Mouse (Mus musculus) hindbrain, embryonic 14.5 days (tissue): ENCODE measurements around the gene Tmem59l. TPM values are rescaled to one million over a fixed set of nuclear protein-coding genes. Genes with fewer than 3 reads are reported as not detected.

Source experiments
- ATAC-seq: fragments of 200-750 bp; cut with Nextera tagmentation; 2 replicates; pipeline ENCODE4 v1.8.0; 2017; ENCODE audit warnings: moderate number of reproducible peaks, mild to moderate bottlenecking, moderate TSS enrichment, moderate library complexity; ENCODE audit not compliant: low FRiP score
- DNase-seq: peaks from one replicate; pipeline ENCODE4 v3.0.0-alpha.2; 2015; ENCODE audit warnings: low spot score
- H3K27ac ChIP-seq: fragments of 300-500 bp; sonication (generic); 2 replicates; pipeline ENCODE4 v1.5.1; 2014; ENCODE audit warnings: mild to moderate bottlenecking, moderate library complexity
- H3K27me3 ChIP-seq: fragments of 300-500 bp; sonication (generic); 2 replicates; pipeline ENCODE4 v1.6.1; 2014; ENCODE audit warnings: mild to moderate bottlenecking, low read length, mixed read lengths; ENCODE audit not compliant: control insufficient read depth, insufficient read depth
- H3K36me3 ChIP-seq: fragments of 300-500 bp; sonication (generic); replicated peaks from 2 replicates; pipeline ENCODE4 v1.6.1; 2014; ENCODE audit not compliant: control insufficient read depth, insufficient read depth
- H3K4me1 ChIP-seq: fragments of 300-500 bp; sonication (generic); replicated peaks from 2 replicates; pipeline ENCODE4 v1.6.1; 2014; ENCODE audit warnings: antibody characterized with exemption, low read length, mixed read lengths; ENCODE audit not compliant: control insufficient read depth, insufficient read depth
- H3K4me2 ChIP-seq: fragments of 300-500 bp; sonication (generic); replicated peaks from 2 replicates; pipeline ENCODE4 v1.6.1; 2014; ENCODE audit warnings: mild to moderate bottlenecking, moderate library complexity
- H3K4me3 ChIP-seq: fragments of 300-500 bp; sonication (generic); replicated peaks from 2 replicates; pipeline ENCODE4 v1.5.1; 2014; ENCODE audit warnings: mild to moderate bottlenecking, low read length
- H3K9ac ChIP-seq: fragments of 300-500 bp; sonication (generic); 2 replicates; pipeline ENCODE4 v1.6.1; 2014
- H3K9me3 ChIP-seq: fragments of 300-500 bp; sonication (generic); 2 replicates; pipeline ENCODE4 v1.6.1; 2016; ENCODE audit warnings: low read length; ENCODE audit not compliant: control insufficient read depth
- WGBS: fragments of 180-500 bp; shearing (Covaris S2); extraction: QIAGEN DNeasy Blood & Tissue Kit; methylation state at CpG from one replicate; pipeline ENCODE4 v1.1.7; 2014; 5-methylcytosine and 5-hydroxymethylcytosine counted together
- polyA plus RNA-seq: library from polyadenylated mRNA; unstranded; fragments of >200 nt; fragmentation: Nextera tagmentation; extraction: Ambion mirVana; gene quantifications from 2 replicates; pipeline ENCODE4 v1.2.1, GENCODE M21; 2014

Gene Tmem59l
- polyA plus RNA-seq, 1 experiment from 2014 or later: 143 TPM

GRCm38 (mm10) chr8:70477269-70477982 is 9.7 kb downstream of the Tmem59l start:
- ATAC-seq (peak; percentile 18), DNase-seq (no peak)
- Histone ChIP-seq H3K9me3 (no peaks in the 10 kb centered on the region), H3K4me3 (peak overlapping the region; percentile 62), H3K4me2 (peak overlapping the region; percentile 92), H3K36me3 (no peaks in the 10 kb centered on the region), H3K27ac (no peak overlapping the region), H3K4me1 (peaks cover 15% of the 10 kb centered on the region), H3K9ac (no peak overlapping the region), H3K27me3 (peaks cover 21% of the 10 kb centered on the region; the same call in 1 of the 2 replicates)
- under 1% methylated on average over 21 of the region's 21 CpGs for WGBS

- Histone ChIP-seq H3K27ac (no peak within 1 kb of the TSS), H3K4me2 (peak within 1 kb of the TSS; percentile 92), H3K9ac (peak within 1 kb of the TSS; percentile 82), H3K36me3 (no peaks in the 10 kb centered on the region), H3K4me1 (peaks cover 15% of the 10 kb centered on the region), H3K9me3 (no peaks in the 10 kb centered on the region), H3K27me3 (peaks cover 12% of the 10 kb centered on the region; the same call in 1 of the 2 replicates), H3K4me3 (peak within 1 kb of the TSS; percentile 62)
- peak; percentile 89 for DNase-seq
- WGBS: under 1% methylated on average over 53 of the region's 53 CpGs
- peak; percentile 91 for ATAC-seq
Observed at GRCm38 (mm10) chr8:70476333-70477268, 10.6 kb downstream of the Tmem59l start, which contains the start of gene Klhl26. Klhl26 (minus strand) TSS chr8:70476968.

GRCm38 (mm10) chr8:70471856-70472255 is 15.3 kb downstream of the Tmem59l start:
- Histone ChIP-seq H3K9ac (no peak overlapping the region), H3K4me2 (no peak overlapping the region), H3K27me3 (no peaks in the 10 kb centered on the region), H3K27ac (no peak overlapping the region), H3K4me3 (no peak overlapping the region), H3K4me1 (peaks cover 26% of the 10 kb centered on the region), H3K36me3 (no peaks in the 10 kb centered on the region), H3K9me3 (no peaks in the 10 kb centered on the region)
- WGBS: 95% methylated on average over 7 of the region's 7 CpGs
- DNase-seq: no peak
- ATAC-seq: no peak

GRCm38 (mm10) chr8:70469938-70470337 is 17.2 kb downstream of the Tmem59l start:
- DNase-seq: no peak
- Histone ChIP-seq H3K27ac (no peak overlapping the region), H3K36me3 (no peaks in the 10 kb centered on the region), H3K9me3 (no peaks in the 10 kb centered on the region), H3K27me3 (no peaks in the 10 kb centered on the region), H3K4me3 (no peak overlapping the region), H3K4me1 (peaks cover 12% of the 10 kb centered on the region; the same call in 1 of the 2 replicates), H3K9ac (no peak overlapping the region), H3K4me2 (no peak overlapping the region)
- no peak for ATAC-seq
- 54% methylated on average over 2 of the region's 2 CpGs for WGBS

GRCm38 (mm10) chr8:70469295-70469916 is 17.8 kb downstream of the Tmem59l start:
- Histone ChIP-seq H3K4me3 (no peak overlapping the region), H3K9ac (no peak overlapping the region), H3K9me3 (no peaks in the 10 kb centered on the region), H3K27ac (no peak overlapping the region), H3K27me3 (no peaks in the 10 kb centered on the region), H3K36me3 (no peaks in the 10 kb centered on the region), H3K4me2 (no peak overlapping the region), H3K4me1 (peaks cover 12% of the 10 kb centered on the region; the same call in 1 of the 2 replicates)
- ATAC-seq (peak; percentile 29; the same call in 1 of the 2 replicates), DNase-seq (no peak)
- 45% methylated on average over 10 of the region's 10 CpGs for WGBS

- no peak for ATAC-seq
- Histone ChIP-seq H3K4me2 (no peak overlapping the region), H3K36me3 (no peaks in the 10 kb centered on the region), H3K27me3 (no peaks in the 10 kb centered on the region), H3K4me3 (no peak overlapping the region), H3K27ac (no peak overlapping the region), H3K9ac (no peak overlapping the region), H3K9me3 (no peaks in the 10 kb centered on the region), H3K4me1 (peaks cover 12% of the 10 kb centered on the region; the same call in 1 of the 2 replicates)
- DNase-seq: no peak
- 94% methylated on average over 4 of the region's 4 CpGs for WGBS
Observed at GRCm38 (mm10) chr8:70468733-70469132, 18.4 kb downstream of the Tmem59l start.

- WGBS: 76% methylated on average over 1 of the region's 1 CpGs
- Histone ChIP-seq H3K9me3 (no peaks in the 10 kb centered on the region), H3K27ac (no peak overlapping the region), H3K4me1 (peaks cover 12% of the 10 kb centered on the region; the same call in 1 of the 2 replicates), H3K4me2 (no peak overlapping the region), H3K27me3 (no peaks in the 10 kb centered on the region), H3K36me3 (no peaks in the 10 kb centered on the region), H3K9ac (no peak overlapping the region), H3K4me3 (no peak overlapping the region)
- ATAC-seq (no peak), DNase-seq (no peak)
Observed at GRCm38 (mm10) chr8:70467907-70468306, 19.3 kb downstream of the Tmem59l start.

GRCm38 (mm10) chr8:70467229-70467725 is 19.9 kb downstream of the Tmem59l start:
- no peak overlapping the region for H3K4me3 ChIP-seq
- 80% methylated on average over 5 of the region's 5 CpGs for WGBS
- H3K27me3 ChIP-seq: no peaks in the 10 kb centered on the region
- H3K9me3 ChIP-seq: no peaks in the 10 kb centered on the region
- H3K27ac ChIP-seq: no peak overlapping the region
- no peak for DNase-seq
- no peak for ATAC-seq
- H3K9ac ChIP-seq: no peak overlapping the region
- no peaks in the 10 kb centered on the region for H3K36me3 ChIP-seq
- peaks cover 12% of the 10 kb centered on the region; the same call in 1 of the 2 replicates for H3K4me1 ChIP-seq
- no peak overlapping the region for H3K4me2 ChIP-seq
